Mouse (Mus musculus) intestine, embryonic 15.5 days (tissue): ENCODE data around the gene Klhl2. TPM values are rescaled to one million over a fixed set of nuclear protein-coding genes. Genes with fewer than 3 reads are reported as not detected.

ENCODE experiments used
- ATAC-seq: fragments of 200-750 bp; cut with Nextera tagmentation; 2 replicates; pipeline ENCODE4 v1.8.0; 2017; ENCODE audit warnings: moderate TSS enrichment, moderate library complexity
- H3K27ac ChIP-seq: fragments of 300-500 bp; sonication (generic); 2 replicates; pipeline ENCODE4 v1.5.1; 2015; ENCODE audit warnings: mild to moderate bottlenecking, inconsistent platforms
- H3K27me3 ChIP-seq: fragments of 300-500 bp; sonication (generic); replicated peaks from 2 replicates; pipeline ENCODE4 v1.6.1; 2015; ENCODE audit warnings: inconsistent platforms
- H3K36me3 ChIP-seq: fragments of 300-500 bp; sonication (generic); 2 replicates; pipeline ENCODE4 v1.6.1; 2015; ENCODE audit warnings: inconsistent platforms
- H3K4me1 ChIP-seq: fragments of 300-500 bp; sonication (generic); replicated peaks from 2 replicates; pipeline ENCODE4 v1.6.1; 2015; ENCODE audit warnings: inconsistent platforms
- H3K4me2 ChIP-seq: fragments of 300-500 bp; sonication (generic); replicated peaks from 2 replicates; pipeline ENCODE4 v1.6.1; 2015; ENCODE audit warnings: mild to moderate bottlenecking, inconsistent platforms
- H3K4me3 ChIP-seq: fragments of 300-500 bp; sonication (generic); replicated peaks from 2 replicates; pipeline ENCODE4 v1.5.1; 2015; ENCODE audit warnings: inconsistent platforms
- H3K9ac ChIP-seq: fragments of 300-500 bp; sonication (generic); 2 replicates; pipeline ENCODE4 v1.6.1; 2015; ENCODE audit warnings: inconsistent platforms
- H3K9me3 ChIP-seq: fragments of 300-500 bp; sonication (generic); 2 replicates; pipeline ENCODE4 v1.6.1; 2016; ENCODE audit warnings: inconsistent platforms
- WGBS: fragments of 180-500 bp; shearing (Covaris S2); methylation state at CpG from one replicate; pipeline ENCODE4 v1.1.7; 2015; 5-methylcytosine and 5-hydroxymethylcytosine counted together
- polyA plus RNA-seq: library from polyadenylated mRNA; unstranded; fragments of >200 nt; fragmentation: Nextera tagmentation; extraction: Ambion mirVana; gene quantifications from 2 replicates; pipeline ENCODE4 v1.2.1, GENCODE M21; 2015

The Klhl2 gene
- polyA plus RNA-seq, 1 experiment from 2014 or later = 21.4 TPM

GRCm38 (mm10) chr8:64845314-64845713 lies 4.5 kb downstream of the Klhl2 start:
- 74% methylated on average over 7 of the region's 7 CpGs for WGBS
- H3K4me1 ChIP-seq = peaks cover 30% of the 10 kb centered on the region; the same call in 1 of the 2 replicates
- no peak for ATAC-seq
- H3K27me3 ChIP-seq = no peaks in the 10 kb centered on the region
- H3K9me3 ChIP-seq = no peaks in the 10 kb centered on the region
- H3K4me2 ChIP-seq = no peak overlapping the region
- H3K27ac ChIP-seq = no peak overlapping the region
- H3K4me3 ChIP-seq = no peak overlapping the region
- no peak overlapping the region for H3K9ac ChIP-seq
- H3K36me3 ChIP-seq = no peaks in the 10 kb centered on the region

- no peaks in the 10 kb centered on the region for H3K9me3 ChIP-seq
- H3K9ac ChIP-seq = no peak overlapping the region
- 49% methylated on average over 4 of the region's 4 CpGs for WGBS
- peaks cover 34% of the 10 kb centered on the region; the same call in 1 of the 2 replicates for H3K4me1 ChIP-seq
- no peak overlapping the region for H3K27ac ChIP-seq
- ATAC-seq = peak; percentile 81
- H3K36me3 ChIP-seq = no peaks in the 10 kb centered on the region
- no peak overlapping the region for H3K4me2 ChIP-seq
- H3K27me3 ChIP-seq = no peaks in the 10 kb centered on the region
- no peak overlapping the region for H3K4me3 ChIP-seq
Observed at GRCm38 (mm10) chr8:64844043-64844481, 5.8 kb downstream of the Klhl2 start.

- no peaks in the 10 kb centered on the region for H3K27me3 ChIP-seq
- no peaks in the 10 kb centered on the region for H3K9me3 ChIP-seq
- no peak overlapping the region for H3K4me3 ChIP-seq
- H3K27ac ChIP-seq = no peak overlapping the region
- no peak overlapping the region for H3K9ac ChIP-seq
- 65% methylated on average over 3 of the region's 3 CpGs for WGBS
- peaks cover 32% of the 10 kb centered on the region; the same call in 1 of the 2 replicates for H3K4me1 ChIP-seq
- ATAC-seq = no peak; the same call in 1 of the 2 replicates
- no peaks in the 10 kb centered on the region for H3K36me3 ChIP-seq
- no peak overlapping the region for H3K4me2 ChIP-seq
Observed at GRCm38 (mm10) chr8:64843168-64843567, 6.6 kb downstream of the Klhl2 start.

GRCm38 (mm10) chr8:64841747-64842406 lies 7.9 kb downstream of the Klhl2 start:
- no peaks in the 10 kb centered on the region for H3K9me3 ChIP-seq
- peaks cover 30% of the 10 kb centered on the region; the same call in 1 of the 2 replicates for H3K4me1 ChIP-seq
- no peaks in the 10 kb centered on the region for H3K27me3 ChIP-seq
- no peaks in the 10 kb centered on the region for H3K36me3 ChIP-seq
- H3K27ac ChIP-seq = no peak overlapping the region
- ATAC-seq = no peak
- H3K9ac ChIP-seq = no peak overlapping the region
- H3K4me3 ChIP-seq = no peak overlapping the region
- H3K4me2 ChIP-seq = no peak overlapping the region
- 67% methylated on average over 13 of the region's 13 CpGs for WGBS

- no peak overlapping the region for H3K9ac ChIP-seq
- H3K27ac ChIP-seq = no peak overlapping the region
- H3K9me3 ChIP-seq = no peaks in the 10 kb centered on the region
- H3K4me2 ChIP-seq = no peak overlapping the region
- no peak overlapping the region for H3K4me3 ChIP-seq
- peaks cover 23% of the 10 kb centered on the region; the same call in 1 of the 2 replicates for H3K4me1 ChIP-seq
- ATAC-seq = no peak
- H3K36me3 ChIP-seq = no peaks in the 10 kb centered on the region
- H3K27me3 ChIP-seq = no peaks in the 10 kb centered on the region
- WGBS = 70% methylated on average over 6 of the region's 6 CpGs
Observed at GRCm38 (mm10) chr8:64839628-64840027, 10.2 kb downstream of the Klhl2 start.

- 72% methylated on average over 6 of the region's 6 CpGs for WGBS
Observed at GRCm38 (mm10) chr8:64835475-64836122, 14.2 kb downstream of the Klhl2 start.

GRCm38 (mm10) chr8:64834071-64834877 lies 15.5 kb downstream of the Klhl2 start:
- ATAC-seq = no peak
- Histone ChIP-seq H3K27ac (no peak overlapping the region), H3K27me3 (no peaks in the 10 kb centered on the region), H3K9me3 (no peaks in the 10 kb centered on the region), H3K4me2 (no peak overlapping the region), H3K36me3 (no peaks in the 10 kb centered on the region), H3K4me3 (no peak overlapping the region), H3K9ac (no peak overlapping the region), H3K4me1 (0 out of 2 replicates have a peak, but pooled peaks cover 2% of the 10 kb centered on the region)
- WGBS = 66% methylated on average over 27 of the region's 27 CpGs

More at GRCm38 (mm10) chr8:64835475-64836122, 14.2 kb downstream of the Klhl2 start:
- Histone ChIP-seq H3K4me1 (0 out of 2 replicates have a peak, but pooled peaks cover 7% of the 10 kb centered on the region), H3K9me3 (no peaks in the 10 kb centered on the region), H3K9ac (no peak overlapping the region), H3K27ac (no peak overlapping the region), H3K4me3 (no peak overlapping the region), H3K36me3 (no peaks in the 10 kb centered on the region), H3K4me2 (no peak overlapping the region), H3K27me3 (no peaks in the 10 kb centered on the region)
- ATAC-seq = 0 out of 2 replicates have a peak, but pooled peaks have one; percentile 21

- no peak for ATAC-seq
- WGBS = 80% methylated on average over 13 of the region's 13 CpGs
- Histone ChIP-seq H3K27me3 (no peaks in the 10 kb centered on the region), H3K4me1 (0 out of 2 replicates have a peak, but pooled peaks cover 2% of the 10 kb centered on the region), H3K36me3 (no peaks in the 10 kb centered on the region), H3K9me3 (no peaks in the 10 kb centered on the region), H3K4me3 (no peak overlapping the region), H3K9ac (no peak overlapping the region), H3K27ac (no peak overlapping the region), H3K4me2 (no peak overlapping the region)
Observed at GRCm38 (mm10) chr8:64832581-64833135, 17.2 kb downstream of the Klhl2 start.

- H3K9ac ChIP-seq = no peak overlapping the region
- H3K27me3 ChIP-seq = no peaks in the 10 kb centered on the region
- no peak overlapping the region for H3K4me2 ChIP-seq
- WGBS = 83% methylated on average over 3 of the region's 3 CpGs
- no peak overlapping the region for H3K27ac ChIP-seq
- H3K9me3 ChIP-seq = no peaks in the 10 kb centered on the region
- no peak overlapping the region for H3K4me3 ChIP-seq
- ATAC-seq = no peak
- H3K4me1 ChIP-seq = 0 out of 2 replicates have a peak, but pooled peaks cover 2% of the 10 kb centered on the region
- H3K36me3 ChIP-seq = no peaks in the 10 kb centered on the region
Observed at GRCm38 (mm10) chr8:64831656-64832055, 18.2 kb downstream of the Klhl2 start.

- no peak for ATAC-seq
- Histone ChIP-seq H3K36me3 (no peaks in the 10 kb centered on the region), H3K9me3 (no peaks in the 10 kb centered on the region), H3K9ac (no peak overlapping the region), H3K4me3 (no peak overlapping the region), H3K4me2 (no peak overlapping the region), H3K27ac (no peak overlapping the region), H3K27me3 (no peaks in the 10 kb centered on the region), H3K4me1 (0 out of 2 replicates have a peak, but pooled peaks cover 2% of the 10 kb centered on the region)
- WGBS = 94% methylated on average over 3 of the region's 3 CpGs
Observed at GRCm38 (mm10) chr8:64829921-64830320, 19.9 kb downstream of the Klhl2 start.

- Histone ChIP-seq H3K4me3 (no peak overlapping the region), H3K9ac (no peak overlapping the region), H3K27me3 (no peaks in the 10 kb centered on the region), H3K27ac (no peak overlapping the region), H3K9me3 (no peaks in the 10 kb centered on the region), H3K4me1 (0 out of 2 replicates have a peak, but pooled peaks cover 2% of the 10 kb centered on the region), H3K36me3 (no peaks in the 10 kb centered on the region), H3K4me2 (no peak overlapping the region)
- 88% methylated on average over 9 of the region's 9 CpGs for WGBS
- ATAC-seq = no peak
Observed at GRCm38 (mm10) chr8:64829391-64829790, 20.4 kb downstream of the Klhl2 start.

GRCm38 (mm10) chr8:64828466-64828865 lies 21.4 kb downstream of the Klhl2 start:
- WGBS = 81% methylated on average over 15 of the region's 15 CpGs
- no peaks in the 10 kb centered on the region for H3K27me3 ChIP-seq
- H3K36me3 ChIP-seq = no peaks in the 10 kb centered on the region
- H3K4me3 ChIP-seq = no peak overlapping the region
- H3K4me1 ChIP-seq = no peaks in the 10 kb centered on the region
- 0 out of 2 replicates have a peak, but pooled peaks have one; percentile 16 for ATAC-seq
- no peak overlapping the region for H3K27ac ChIP-seq
- H3K9me3 ChIP-seq = no peaks in the 10 kb centered on the region
- H3K9ac ChIP-seq = no peak overlapping the region
- H3K4me2 ChIP-seq = no peak overlapping the region
